Mouse (Mus musculus): ENCODE data around the gene Fbxo2. TPM values are rescaled to one million over a fixed set of nuclear protein-coding genes. Genes with fewer than 3 reads are reported as not detected.
"Not testable (repeated sequence)": the region's sequence is repeated elsewhere in the genome, so short reads cannot be mapped to it uniquely, and the experiment has no call there.

The Fbxo2 gene
- total RNA-seq, 2 experiments from 2014 or later = 101 to 107 TPM

- Histone ChIP-seq H3K4me3 (no peak overlapping the region), H3K27ac (no peak overlapping the region)
- intact Hi-C loops (cut with DNase I) = no loop called here
- DNase-seq (ENCODE audit: extremely low spot score in 1 of 2, low spot score in 2 of 2) = no peak
- no peak for TF ChIP-seq CTCF (IDR thresholded peaks at IDR 0.05)
These were observed 24.1 kb downstream of the Fbxo2 start for GRCm38 (mm10) chr4:148184564-148184963.

DNA sequence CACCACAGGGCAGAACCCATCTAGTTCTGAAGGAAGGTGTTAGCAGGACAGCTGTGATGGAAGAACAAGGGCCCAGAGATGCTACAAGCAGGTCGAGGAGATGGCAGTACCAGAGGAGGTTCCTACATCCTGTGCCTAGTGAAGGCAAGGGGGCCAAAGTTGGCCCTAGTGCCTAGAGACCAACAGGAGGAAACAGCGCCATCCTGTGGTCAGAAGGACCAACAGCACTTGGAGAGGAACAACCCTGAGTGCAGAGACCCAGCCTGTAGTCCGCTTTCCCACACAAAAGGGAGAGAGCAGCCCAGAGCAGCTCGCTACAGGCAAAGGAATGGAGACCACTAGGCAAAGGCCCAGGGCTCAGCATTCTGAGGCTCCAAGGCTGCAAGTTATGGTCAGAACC, 25.4 kb downstream of the Fbxo2 start:
- intact Hi-C loops (cut with DNase I) = no loop called here
- Histone ChIP-seq H3K4me3 (no peak overlapping the region), H3K27ac (no peak overlapping the region)
- peak; percentile 12 for TF ChIP-seq CTCF (IDR thresholded peaks at IDR 0.05)
- DNase-seq (ENCODE audit: extremely low spot score in 1 of 2, low spot score in 2 of 2) = no peak

GRCm38 (mm10) chr4:148188767-148189166, 28.3 kb downstream of the Fbxo2 start:
- H3K27ac ChIP-seq; H3K4me3 ChIP-seq; intact Hi-C loops (cut with DNase I); DNase-seq (ENCODE audit: extremely low spot score in 1 of 2, low spot score in 2 of 2): not testable (repeated sequence)

DNA sequence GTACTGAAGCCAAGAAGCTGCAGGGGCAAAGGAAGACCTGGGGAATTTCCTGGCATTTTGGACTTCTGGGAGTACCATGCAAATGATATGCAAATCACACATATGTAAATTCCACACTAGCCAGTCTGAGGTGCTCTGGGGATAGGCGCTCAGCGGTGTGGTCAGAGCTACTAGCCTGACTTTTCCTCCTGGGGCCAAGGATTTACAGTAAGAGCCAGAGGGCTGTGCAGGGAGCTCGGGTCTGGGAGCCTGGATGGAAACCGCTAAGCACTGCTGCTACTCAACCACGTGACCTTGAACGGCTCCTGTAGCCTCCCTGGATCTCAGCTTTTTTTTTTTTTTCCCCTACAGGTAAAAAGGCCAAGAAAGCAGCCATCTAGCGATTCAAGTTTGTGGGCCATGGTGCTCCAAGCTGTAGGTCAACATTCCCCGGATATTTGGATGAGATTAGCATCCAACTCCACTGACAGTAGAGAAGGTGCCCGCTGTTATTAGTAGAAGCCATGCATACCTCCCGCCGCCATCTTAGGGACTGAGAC, 32.4 kb downstream of the Fbxo2 start:
- TF ChIP-seq CTCF (IDR thresholded peaks at IDR 0.05) = no peak
- H3K4me3 ChIP-seq = no peak overlapping the region
- intact Hi-C loops (cut with DNase I) = no loop called here
- no peak for DNase-seq (ENCODE audit: extremely low spot score in 1 of 2, low spot score in 2 of 2)
- H3K27ac ChIP-seq = no peak overlapping the region

- intact Hi-C loops (cut with DNase I) = no loop called here
- no peak overlapping the region for H3K27ac ChIP-seq
- TF ChIP-seq CTCF (IDR thresholded peaks at IDR 0.05) = no peak
- no peak overlapping the region for H3K4me3 ChIP-seq
- DNase-seq (ENCODE audit: extremely low spot score in 1 of 2, low spot score in 2 of 2) = no peak
These were observed 34.0 kb downstream of the Fbxo2 start for GRCm38 (mm10) chr4:148194400-148194799.

DNA sequence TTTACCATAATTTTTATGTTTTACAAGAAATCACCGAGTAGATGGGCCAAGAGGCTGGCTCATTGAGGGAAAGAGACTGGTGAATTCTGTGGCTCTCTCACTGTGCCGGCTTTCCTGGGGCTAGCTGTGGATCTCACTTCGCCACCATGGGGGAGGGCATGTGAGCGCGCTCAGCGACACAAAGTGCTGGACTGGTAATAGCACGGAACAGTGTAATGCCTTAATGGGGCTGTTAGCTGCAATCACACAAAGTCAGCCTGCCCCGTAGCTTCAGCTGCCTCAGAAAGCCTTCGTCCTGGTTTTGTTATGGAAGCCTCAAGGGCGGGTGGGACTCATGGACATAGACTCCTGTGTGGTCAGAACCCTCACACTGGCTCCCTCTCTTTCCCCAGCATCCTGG, 38.3 kb downstream of the Fbxo2 start:
- intact Hi-C loops (cut with DNase I) = no loop called here
- Histone ChIP-seq H3K4me3 (no peak overlapping the region), H3K27ac (no peak overlapping the region)
- no peak for DNase-seq (ENCODE audit: extremely low spot score in 1 of 2, low spot score in 2 of 2)
- TF ChIP-seq CTCF (IDR thresholded peaks at IDR 0.05) = no peak

- Histone ChIP-seq H3K27ac (no peak overlapping the region), H3K4me3 (no peak overlapping the region)
- no peak for DNase-seq (ENCODE audit: extremely low spot score in 1 of 2, low spot score in 2 of 2)
- intact Hi-C loops (cut with DNase I) = no loop called here
- TF ChIP-seq CTCF (IDR thresholded peaks at IDR 0.05) = no peak
These were observed 43.1 kb downstream of the Fbxo2 start for GRCm38 (mm10) chr4:148203557-148203956.

DNA sequence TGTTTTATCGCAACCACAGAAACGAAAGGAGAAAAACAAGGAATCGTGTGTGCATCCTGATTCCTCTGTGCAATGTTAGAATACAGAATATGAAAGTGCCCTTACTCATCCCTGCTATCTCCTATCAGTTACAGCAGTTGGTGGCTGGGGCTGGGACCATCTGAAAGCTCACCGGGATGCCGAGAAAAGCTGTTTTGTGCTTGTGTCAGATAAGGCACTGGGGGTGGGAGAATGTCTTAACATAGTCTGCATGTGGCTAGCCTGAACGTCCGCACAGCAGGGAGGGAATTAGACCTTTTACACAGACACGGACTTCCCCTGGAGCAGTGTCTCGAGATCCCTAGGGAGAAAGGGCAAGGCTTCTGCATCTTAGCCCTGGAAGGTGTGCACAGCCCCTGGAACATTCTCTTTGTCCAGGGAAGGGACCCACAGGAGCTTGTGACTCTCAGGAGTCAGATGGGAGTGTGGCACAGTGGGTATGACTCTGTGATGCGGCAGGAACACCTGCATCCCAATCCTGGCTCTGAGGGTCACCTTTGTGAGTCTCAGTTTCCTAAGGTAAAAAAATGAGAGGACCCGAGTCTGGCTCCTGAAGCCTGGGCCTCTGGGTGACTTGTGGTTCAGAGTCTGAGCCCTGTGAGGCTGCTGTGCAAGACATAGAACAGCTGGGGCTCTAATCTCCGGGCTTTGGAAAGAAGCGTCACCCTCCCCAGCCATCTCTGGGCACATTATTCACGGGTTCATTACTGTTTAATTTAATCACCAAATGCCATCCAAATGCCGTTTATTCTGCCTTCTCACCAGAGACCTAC, 43.8 kb downstream of the Fbxo2 start:
- no peak overlapping the region for H3K27ac ChIP-seq
- intact Hi-C loops (cut with DNase I) = no loop called here
- no peak for TF ChIP-seq CTCF (IDR thresholded peaks at IDR 0.05)
- DNase-seq (ENCODE audit: extremely low spot score in 1 of 2, low spot score in 2 of 2) = no peak
- no peak overlapping the region for H3K4me3 ChIP-seq

DNA sequence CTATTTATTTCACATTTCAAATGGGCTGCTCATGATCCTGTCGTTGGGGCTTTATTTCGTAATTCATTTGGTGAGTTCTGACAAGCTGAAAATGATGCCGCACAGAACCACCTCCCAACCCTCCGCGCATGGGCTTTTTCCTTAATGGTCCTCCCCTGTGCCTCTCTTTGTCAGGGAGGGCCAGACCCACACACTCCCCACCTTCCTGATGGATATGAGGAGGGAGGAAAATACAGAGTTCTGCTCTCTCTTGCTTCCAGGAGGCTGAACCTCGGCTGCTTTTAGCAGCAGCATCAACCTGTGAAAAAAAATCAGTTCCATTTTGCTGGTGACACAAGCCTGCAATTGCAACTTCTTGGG, 44.4 kb downstream of the Fbxo2 start:
- H3K27ac ChIP-seq = no peak overlapping the region
- intact Hi-C loops (cut with DNase I) = no loop called here
- no peak overlapping the region for H3K4me3 ChIP-seq
- no peak for TF ChIP-seq CTCF (IDR thresholded peaks at IDR 0.05)
- no peak for DNase-seq (ENCODE audit: extremely low spot score in 1 of 2, low spot score in 2 of 2)

GRCm38 (mm10) chr4:148214460-148215136, 54.2 kb downstream of the Fbxo2 start:
- intact Hi-C loops (cut with DNase I) = loop anchor here (2.0 kb wide), 2 partner anchors 40 to 70 kb away; no protein-coding TSS in a partner anchor

DNA sequence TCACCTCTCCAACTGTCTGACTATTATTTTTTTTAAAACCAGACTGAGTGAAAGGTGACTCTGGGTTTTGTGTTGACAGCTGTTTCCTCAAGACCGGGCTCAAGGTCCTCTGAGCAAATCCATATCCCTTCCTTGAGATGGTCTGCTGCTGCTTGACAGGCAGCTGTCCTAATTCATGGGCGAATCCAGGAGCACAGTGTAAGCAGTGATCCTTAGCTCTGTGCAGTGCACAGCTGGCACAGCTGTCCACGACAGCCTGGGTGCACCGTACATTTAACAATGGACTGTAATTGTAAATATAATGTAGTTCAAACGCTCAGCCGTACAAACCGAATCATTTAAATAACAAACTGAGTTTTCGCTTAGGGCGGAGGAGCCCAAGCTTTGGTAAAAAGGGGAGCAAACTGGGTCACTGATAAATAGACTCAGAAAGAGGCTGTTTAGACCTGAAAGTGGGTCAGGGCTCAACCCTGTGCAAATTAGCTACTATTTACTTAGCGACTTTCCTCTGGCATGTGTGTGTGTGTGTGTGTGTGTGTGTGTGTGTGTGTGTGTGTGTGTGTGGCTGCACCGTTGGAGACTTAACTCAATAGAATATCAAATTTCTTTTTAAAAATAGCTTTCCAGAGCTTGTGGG, 55.0 kb downstream of the Fbxo2 start:
- no peak for TF ChIP-seq CTCF (IDR thresholded peaks at IDR 0.05)
- Histone ChIP-seq H3K27ac (peak overlapping the region; percentile 62), H3K4me3 (no peak overlapping the region)
- DNase-seq (ENCODE audit: extremely low spot score in 1 of 2, low spot score in 2 of 2) = no peak
- intact Hi-C loops (cut with DNase I) = loop anchor here (2.0 kb wide), 2 partner anchors 41 to 69 kb away; no protein-coding TSS in a partner anchor

More at GRCm38 (mm10) chr4:148214460-148215136, 54.2 kb downstream of the Fbxo2 start:
- DNase-seq (ENCODE audit: extremely low spot score in 1 of 2, low spot score in 2 of 2) = peak; percentile 64 to 73
- H3K4me3 ChIP-seq = no peak overlapping the region
- no peak for TF ChIP-seq CTCF (IDR thresholded peaks at IDR 0.05)
- H3K27ac ChIP-seq = peak overlapping the region; percentile 81

Small RNAs within 50 kb of the gene (microRNA-seq; reads per million reads assigned to microRNA genes)
- gene Mir7022 = 0 to 0.24 reads per million in 2 experiments

Other genes starting within 250 kb of the Fbxo2 start
- gene Plod1, start 223.9 kb upstream of the Fbxo2 start, total RNA-seq (2021) = 10 to 100 TPM; 14.2 to 14.4 TPM
- 10 to 100 TPM; 28.9 to 31.2 TPM for gene 2510039O18Rik, start 219.7 kb upstream of the Fbxo2 start, total RNA-seq (2021)
- not detected for gene Nppb, start 174.8 kb upstream of the Fbxo2 start, total RNA-seq (2021)
- gene Nppa, start 159.9 kb upstream of the Fbxo2 start, total RNA-seq (2021) = not detected
- gene Clcn6, start 121.8 kb upstream of the Fbxo2 start, total RNA-seq (2021) = 10 to 100 TPM; 81.4 to 84.4 TPM
- gene Mthfr, start 121.5 kb upstream of the Fbxo2 start, total RNA-seq (2021) = 10 to 100 TPM; 30.7 to 32.0 TPM
- gene Agtrap, start 72.6 kb upstream of the Fbxo2 start, total RNA-seq (2021) = 10 to 100 TPM in 1 of 2 experiments, 1 to 10 TPM in 1; 6.6 to 10.2 TPM
- gene Mad2l2, start 30.2 kb upstream of the Fbxo2 start, total RNA-seq (2021) = 10 to 100 TPM; 14.2 to 16.1 TPM
- under 1 TPM; 0.20 to 0.30 TPM for gene Draxin, start 29.9 kb upstream of the Fbxo2 start, total RNA-seq (2021)
- gene Fbxo6, start 8.5 kb upstream of the Fbxo2 start, total RNA-seq (2021) = 10 to 100 TPM; 28.9 to 30.2 TPM
- 100 to 1,000 TPM; 140 to 156 TPM for gene Fbxo44, start 139 bp upstream of the Fbxo2 start, total RNA-seq (2021)
- 10 to 100 TPM; 32.2 to 34.3 TPM for gene Disp3, start 127.3 kb downstream of the Fbxo2 start, total RNA-seq (2021)

All from left cerebral cortex, adult 2 months (tissue).